Mouse (Mus musculus): ENCODE data around the gene Rfxap.
"Not testable (repeated sequence)": the region's sequence is repeated elsewhere in the genome, so short reads cannot be mapped to it uniquely, and the experiment has no call there.

The Rfxap gene

DNA sequence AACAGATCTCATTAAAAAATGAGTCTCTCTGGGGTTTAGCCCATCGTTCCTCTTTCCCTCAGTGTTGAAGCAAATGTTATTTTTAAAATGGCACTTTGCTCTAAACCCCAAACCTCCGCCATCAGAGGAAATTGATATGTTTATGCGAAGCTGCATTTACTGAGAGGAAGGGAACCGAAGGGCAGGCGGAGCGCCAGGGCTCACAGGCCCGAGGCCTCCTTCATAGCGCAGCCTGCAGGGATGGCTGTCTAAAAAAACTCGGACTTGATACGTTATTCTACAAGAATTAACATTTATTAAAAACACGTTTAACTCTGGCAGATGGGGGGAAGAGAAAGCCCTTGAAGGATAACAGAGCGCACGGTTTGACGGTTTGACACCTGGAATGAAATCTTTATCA lies 41.6 kb downstream of the Rfxap start:
- no peak for DNase-seq

- DNase-seq: not testable (repeated sequence)
These were observed 42.1 kb downstream of the Rfxap start for GRCm38 (mm10) chr3:54765521-54765920.

GRCm38 (mm10) chr3:54764418-54764817 lies 43.2 kb downstream of the Rfxap start:
- DNase-seq: peak; percentile 23

GRCm38 (mm10) chr3:54761258-54761657 lies 46.3 kb downstream of the Rfxap start:
- no peak for DNase-seq

GRCm38 (mm10) chr3:54760321-54761115 lies 47.1 kb downstream of the Rfxap start:
- DNase-seq: no peak

DNA sequence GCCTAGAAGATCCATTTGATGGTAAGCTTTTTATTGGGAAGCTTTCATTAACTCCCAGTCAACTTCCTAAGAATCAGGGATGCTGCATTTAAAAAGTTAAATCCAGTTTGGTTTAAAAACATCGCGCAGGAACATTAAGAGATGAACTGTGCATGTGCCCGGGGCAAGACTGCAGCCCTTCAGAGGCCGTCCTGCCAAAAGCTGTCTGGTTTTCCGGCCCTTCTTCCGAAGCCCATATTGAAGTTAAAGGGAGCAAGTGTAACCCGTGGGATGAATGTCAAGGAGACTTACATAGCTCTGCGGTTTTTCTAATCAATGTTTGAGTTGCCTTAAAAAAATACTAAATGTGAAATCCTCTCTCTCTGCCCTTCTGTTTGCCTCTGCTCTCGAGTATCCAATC lies 48.4 kb downstream of the Rfxap start:
- no peak for DNase-seq

DNA sequence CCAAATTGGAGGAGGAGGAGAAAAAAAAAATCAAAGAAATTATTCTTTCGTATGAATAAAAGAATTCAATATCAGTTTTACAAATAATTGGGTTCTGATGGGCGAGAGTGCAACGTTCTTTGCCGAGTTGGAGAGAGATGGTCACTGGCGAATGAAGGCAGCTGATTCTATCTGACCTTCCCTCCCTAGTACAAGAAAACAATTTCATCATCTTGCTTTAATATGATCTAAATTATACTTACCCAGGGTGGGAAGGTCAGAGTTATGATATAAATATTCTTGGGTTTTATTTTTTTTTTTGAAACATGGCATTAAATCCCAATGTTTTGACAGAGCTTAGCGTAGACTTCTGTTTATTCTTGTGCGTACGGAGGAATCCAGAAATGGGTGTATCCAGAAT lies 50.1 kb downstream of the Rfxap start:
- DNase-seq: no peak

GRCm38 (mm10) chr3:54756058-54756457 lies 51.5 kb downstream of the Rfxap start:
- peak; percentile 43 for DNase-seq

GRCm38 (mm10) chr3:54755145-54756041 lies 52.2 kb downstream of the Rfxap start, which contains the start of gene Smad9:
Gene Smad9 (plus strand): TSS chr3:54755582.
- DNase-seq: peak; percentile 63

DNA sequence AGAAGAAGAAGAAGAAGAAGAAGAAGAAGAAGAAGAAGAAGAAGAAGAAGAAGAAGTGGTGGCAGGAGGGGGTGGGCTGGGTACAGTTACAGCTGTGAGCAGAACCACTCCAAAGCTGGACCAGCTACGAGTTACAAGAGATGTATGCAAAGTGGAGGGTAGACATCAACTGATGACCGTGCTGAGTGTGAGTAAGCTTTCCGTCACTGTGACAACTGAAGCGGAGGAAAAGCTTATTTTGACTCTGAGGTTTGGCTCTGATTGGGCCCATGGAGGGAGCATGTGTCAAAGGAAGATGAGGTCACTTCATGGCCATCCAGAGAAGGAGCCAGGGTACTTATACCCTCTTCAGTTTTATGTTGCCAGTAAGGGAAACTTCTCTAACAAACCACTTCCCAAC lies 54.2 kb downstream of the Rfxap start:
- DNase-seq: no peak
